Mouse (Mus musculus) MEL-GATA-1-ER (cell line): Measurements from ENCODE around the gene Col1a2.

Experiments
- DNase-seq: peaks from one replicate; pipeline ENCODE4 v3.0.0-alpha.2; 2012; ENCODE audit warnings: low read depth; ENCODE audit errors: extremely low read depth

The Col1a2 gene

GRCm38 (mm10) chr6:4514671-4515070 lies 10.1 kb downstream of the Col1a2 start:
- DNase-seq, result no peak

GRCm38 (mm10) chr6:4521031-4521430 lies 16.4 kb downstream of the Col1a2 start:
- no peak for DNase-seq

DNA sequence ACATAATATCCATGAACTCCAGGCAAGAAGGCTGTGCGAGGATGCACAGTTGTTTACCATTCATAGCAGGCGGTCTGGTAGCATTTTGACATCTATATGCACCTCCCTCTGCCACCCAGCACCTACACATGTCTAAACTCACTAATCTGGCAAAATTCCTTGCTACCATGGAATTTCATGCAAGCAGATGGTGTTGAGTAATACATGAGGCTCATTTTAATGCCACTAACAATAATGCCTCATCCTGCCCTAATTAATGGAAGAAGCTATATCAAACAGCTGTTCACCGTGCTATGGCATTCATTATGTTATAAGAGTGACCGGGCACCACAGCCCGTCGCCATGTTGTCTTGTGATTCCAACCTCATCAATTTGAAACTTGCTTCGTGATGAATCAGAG lies 23.8 kb downstream of the Col1a2 start:
- no peak for DNase-seq

- no peak for DNase-seq
Measured at GRCm38 (mm10) chr6:4530986-4531385, 26.4 kb downstream of the Col1a2 start.

- no peak for DNase-seq
Measured at GRCm38 (mm10) chr6:4532898-4533297, 28.3 kb downstream of the Col1a2 start.

DNA sequence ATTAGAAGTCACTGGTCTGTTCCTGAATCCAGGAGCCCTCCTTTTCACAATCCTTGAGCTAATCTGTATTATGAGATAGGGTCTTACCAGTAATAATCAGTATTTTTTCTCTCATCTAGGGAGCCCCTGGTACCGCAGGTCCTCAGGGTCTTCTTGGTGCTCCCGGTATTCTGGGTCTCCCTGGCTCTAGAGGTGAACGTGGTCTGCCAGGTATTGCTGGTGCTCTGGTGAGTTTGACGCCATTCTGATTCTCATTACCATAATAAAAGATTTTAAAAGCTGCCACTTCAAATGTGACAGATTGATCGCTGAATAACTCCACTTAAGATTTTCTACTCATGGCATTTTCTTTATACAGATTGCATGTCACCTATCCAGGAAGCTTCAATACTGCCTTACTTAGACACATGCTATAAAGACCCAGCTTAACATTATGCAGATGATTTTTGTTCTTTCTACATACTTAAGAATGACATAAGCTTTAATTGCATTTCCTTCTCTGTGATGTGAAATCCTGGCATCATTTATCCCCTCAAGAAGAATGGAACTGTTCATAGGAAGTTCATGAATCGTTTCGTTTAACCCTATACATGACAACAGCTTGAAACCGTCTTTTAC lies 30.0 kb downstream of the Col1a2 start:
- no peak for DNase-seq

DNA sequence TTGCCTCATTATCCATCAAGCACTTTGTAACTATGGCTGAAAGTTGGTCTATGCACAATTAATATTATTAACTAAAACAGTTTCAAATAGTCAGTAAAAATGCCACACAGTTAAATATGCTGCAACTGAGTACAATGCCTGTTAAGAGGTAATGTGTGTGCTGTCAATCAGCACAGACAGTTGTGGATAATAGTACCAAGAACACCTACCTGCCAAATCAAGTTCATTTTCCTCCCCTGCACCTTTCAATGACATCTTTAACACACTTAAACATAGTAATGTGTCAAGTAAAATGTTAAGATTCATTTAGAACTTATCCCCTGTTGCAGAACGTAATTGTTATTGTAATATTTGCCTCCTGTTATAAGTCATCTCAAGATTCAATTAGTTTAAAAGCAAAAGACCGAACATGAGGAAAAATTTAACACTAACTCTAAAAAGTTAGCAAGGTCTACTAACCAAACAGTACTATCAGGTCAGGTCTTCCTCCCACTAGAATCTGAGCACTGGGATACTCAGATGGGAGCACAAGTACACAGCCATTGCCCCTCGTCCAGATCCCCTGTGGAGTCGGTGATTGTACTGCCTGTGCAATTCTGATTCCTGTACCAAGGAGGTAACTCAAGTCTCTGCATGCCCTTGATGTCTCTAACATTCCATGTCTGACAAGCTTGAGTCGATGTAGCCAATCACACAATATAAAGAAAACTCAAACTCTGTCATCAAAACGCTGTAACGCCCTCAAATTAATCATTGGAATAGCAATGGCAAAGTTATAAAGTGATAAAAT lies 37.5 kb downstream of the Col1a2 start:
- DNase-seq, result no peak

DNA sequence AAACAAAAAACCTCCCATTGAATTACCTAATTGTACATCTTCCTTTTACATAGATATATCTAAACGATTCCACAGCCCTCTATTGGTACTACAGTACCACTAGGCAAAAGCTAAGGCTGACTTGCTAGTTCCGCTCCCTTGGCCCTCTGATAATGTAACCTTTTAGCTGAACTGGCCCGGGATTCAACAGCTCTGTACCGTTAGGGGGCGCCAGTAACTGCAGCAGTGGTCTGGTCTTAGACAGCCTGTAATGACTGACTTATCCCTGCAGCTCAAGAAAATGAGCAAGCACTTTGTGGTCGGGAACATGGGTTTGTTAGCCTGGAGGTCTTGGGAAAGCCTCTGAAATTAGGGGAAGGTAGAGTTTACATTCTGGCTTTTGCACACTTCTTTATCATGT lies 39.9 kb downstream of the Col1a2 start:
- peak; percentile 39 for DNase-seq

- DNase-seq, result peak; percentile 24
Measured at GRCm38 (mm10) chr6:4545727-4546126, 41.1 kb downstream of the Col1a2 start.

DNA sequence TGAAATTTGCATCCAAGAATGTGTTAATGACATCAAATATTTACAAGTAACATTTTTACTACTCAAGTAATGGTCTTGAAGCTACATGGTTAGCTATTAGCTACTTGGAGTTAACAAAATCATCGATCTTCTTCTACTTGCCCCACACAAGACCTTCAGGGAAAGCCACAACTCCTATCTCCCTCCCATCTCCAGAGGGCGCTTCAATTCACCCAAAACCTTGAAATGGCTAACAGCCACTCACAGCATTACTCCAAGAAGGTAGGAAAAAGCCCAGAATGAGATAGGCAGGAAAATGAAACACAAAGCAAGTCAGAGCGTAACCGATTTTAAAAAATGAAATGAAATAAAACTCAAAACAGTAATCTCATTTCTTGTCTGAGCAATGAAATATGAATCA lies 44.3 kb downstream of the Col1a2 start:
- no peak for DNase-seq

GRCm38 (mm10) chr6:4549846-4550548 lies 45.4 kb downstream of the Col1a2 start:
- no peak for DNase-seq

DNA sequence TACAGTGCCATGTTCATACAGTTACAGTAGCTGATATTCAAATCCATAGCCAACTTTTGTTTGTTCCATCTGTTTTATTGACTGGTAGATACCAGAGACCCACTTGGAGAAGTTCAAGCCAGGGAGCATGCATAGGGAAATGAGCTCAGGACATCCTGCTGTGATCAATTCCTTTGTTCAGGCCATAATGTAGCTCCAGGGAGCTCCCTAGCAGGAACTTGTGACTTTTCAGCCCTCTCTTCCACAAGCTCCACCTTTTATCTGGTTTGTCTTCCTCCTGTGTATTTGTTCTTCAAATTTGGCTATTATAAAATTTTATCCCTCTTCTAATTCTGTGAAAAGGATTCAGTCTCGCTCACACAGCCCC lies 45.9 kb downstream of the Col1a2 start:
- no peak for DNase-seq

DNA sequence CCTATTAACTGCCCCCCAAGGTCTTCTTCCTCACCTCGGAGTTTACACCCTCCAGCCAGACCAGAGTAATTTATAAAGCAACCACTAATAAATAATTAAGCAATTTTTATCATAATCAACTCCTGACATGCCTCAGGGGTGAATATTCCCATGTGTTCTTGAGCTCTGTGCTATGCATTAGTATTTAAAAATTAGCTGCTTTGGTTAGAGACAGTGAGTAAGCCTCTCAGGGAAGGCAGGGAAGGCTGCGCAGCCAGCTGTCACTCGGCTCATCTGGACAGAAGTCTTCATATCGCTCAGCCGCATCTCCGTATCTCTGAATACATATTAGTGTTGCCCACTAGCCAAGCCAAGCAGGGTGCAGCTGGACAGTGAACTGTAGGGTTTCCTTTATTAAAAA lies 50.8 kb downstream of the Col1a2 start:
- no peak for DNase-seq

DNA sequence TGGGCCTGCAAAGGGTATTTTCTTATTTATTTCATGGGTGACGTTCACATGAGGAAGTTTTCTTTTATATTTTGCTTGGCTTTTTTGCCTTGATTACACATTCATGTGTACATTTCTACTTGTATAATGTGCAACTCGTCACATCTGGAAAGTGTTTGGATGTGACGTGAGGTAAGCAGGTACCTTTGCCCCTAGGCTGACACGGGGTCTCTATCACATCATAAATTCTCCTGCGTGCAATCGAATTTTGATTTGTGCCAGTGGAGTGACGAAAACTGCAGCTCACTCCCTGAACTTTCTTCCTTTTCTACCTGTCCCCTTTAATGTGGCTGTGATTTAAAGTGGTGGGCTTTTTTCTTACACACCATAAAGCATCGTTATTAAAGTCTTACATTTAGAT lies 52.5 kb downstream of the Col1a2 start:
- no peak for DNase-seq

DNA sequence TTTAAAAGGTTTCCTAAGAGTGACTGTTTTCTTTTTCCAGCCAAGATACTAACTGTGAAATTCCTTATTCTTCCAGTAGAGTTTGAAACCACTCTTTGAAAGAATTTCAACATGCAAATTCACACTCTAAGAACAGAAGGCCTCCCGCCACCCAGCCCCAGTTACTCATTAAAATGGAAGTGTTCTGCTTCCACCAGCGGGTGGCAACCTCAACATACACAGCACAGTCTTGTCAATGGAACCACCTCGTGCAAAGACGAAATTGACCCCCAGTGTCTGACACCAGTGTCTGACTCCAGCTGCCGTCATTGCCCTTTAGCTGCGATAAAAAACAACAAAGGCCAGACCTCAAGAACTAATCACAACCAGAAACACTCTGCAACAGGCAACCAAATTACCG lies 53.1 kb downstream of the Col1a2 start:
- no peak for DNase-seq

DNA sequence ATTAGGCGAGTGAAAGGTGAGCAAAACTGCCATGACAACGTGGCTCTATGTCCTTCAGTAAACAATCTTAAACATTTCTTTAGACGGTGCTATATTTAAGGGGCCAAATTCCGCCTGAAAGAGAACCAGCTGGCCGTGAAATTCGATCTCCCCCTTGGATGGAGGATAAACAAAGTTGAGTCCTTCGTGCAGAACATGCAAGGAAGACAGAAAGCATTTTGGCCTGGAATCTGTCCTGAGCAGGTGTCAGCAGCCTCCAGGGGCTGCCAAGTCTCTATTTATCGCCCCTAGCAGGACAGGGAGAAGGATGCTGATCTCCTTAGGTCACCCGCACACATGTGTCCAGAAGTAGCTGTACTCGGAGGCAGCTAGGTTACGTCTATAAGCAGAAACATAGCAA lies 56.5 kb downstream of the Col1a2 start:
- no peak for DNase-seq

- no peak for DNase-seq
Measured at GRCm38 (mm10) chr6:4561621-4562020, 57.0 kb downstream of the Col1a2 start.

DNA sequence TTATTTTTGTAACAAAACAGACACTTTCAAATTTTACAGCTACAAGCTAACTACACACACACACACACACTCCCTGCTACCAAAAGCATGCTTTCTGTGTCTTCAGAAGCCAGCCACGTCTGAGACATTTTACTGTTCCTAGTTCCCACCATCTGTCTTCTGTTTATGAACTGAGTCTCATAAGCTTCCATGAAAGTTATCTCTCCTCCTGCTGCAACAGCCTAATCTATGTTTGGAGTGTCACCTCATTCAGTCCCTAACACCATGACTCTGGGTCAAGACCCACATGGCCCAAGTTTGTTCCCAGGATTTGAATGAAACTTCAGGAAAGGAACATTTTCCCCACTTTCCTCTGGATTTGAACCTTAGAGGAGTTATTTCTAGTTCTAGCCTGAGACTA lies 57.8 kb downstream of the Col1a2 start:
- no peak for DNase-seq

- DNase-seq, result no peak
Measured at GRCm38 (mm10) chr6:4563477-4563876, 58.9 kb downstream of the Col1a2 start.

DNA sequence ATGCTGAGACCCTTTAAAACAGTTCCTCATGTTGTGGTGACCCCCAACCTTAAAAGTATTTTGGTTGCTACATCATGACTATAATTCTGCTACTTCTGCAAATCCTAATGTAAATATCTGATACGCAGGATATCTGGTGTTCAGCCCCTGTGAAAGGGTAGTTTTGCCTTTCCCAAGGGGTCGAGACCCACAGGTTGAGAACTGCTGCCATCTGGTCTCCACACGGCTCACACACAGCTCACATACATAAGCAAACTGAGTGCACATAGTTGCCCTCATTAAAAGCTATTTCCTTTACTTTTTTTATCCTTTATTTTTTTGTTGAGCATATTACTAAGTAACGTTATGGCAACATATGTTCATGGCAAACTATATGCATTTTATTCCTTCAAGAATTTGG lies 65.8 kb downstream of the Col1a2 start:
- DNase-seq, result no peak

- no peak for DNase-seq
Measured at GRCm38 (mm10) chr6:4577756-4578155, 73.1 kb downstream of the Col1a2 start.

GRCm38 (mm10) chr6:4578343-4578742 lies 73.7 kb downstream of the Col1a2 start:
- DNase-seq, result no peak

DNA sequence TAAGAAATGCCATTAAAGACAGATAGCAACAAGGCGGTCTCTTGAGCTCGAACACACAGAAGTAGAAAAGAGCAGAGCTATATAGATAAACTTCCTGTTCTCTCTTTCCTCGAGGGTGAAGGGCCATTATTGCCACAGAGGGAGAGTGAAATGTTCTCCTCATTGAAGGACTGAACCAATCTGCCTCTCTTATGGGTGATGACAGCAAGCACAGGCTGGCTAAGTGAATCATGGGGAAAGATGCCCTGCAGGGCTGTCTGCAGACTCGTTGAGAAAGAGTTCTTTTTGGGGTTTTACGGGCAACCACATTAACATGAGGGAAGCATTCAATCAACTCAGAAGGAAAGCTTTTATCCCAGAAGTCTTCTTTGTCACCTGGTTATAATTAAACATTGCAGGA lies 75.0 kb downstream of the Col1a2 start:
- no peak for DNase-seq
